Mouse (Mus musculus) left cerebral cortex, postnatal 36 days (tissue): Measurements from ENCODE around the gene Gpsm2. TPM values are rescaled to one million over a fixed set of nuclear protein-coding genes. Genes with fewer than 3 reads are reported as not detected.

ENCODE experiments used
- DNase-seq, 2 experiments: peaks; one replicate each; pipeline ENCODE4 v3.0.0; 2021 to 2022; ENCODE audit warnings: low spot score in 2 of 2, mixed read lengths in 1 of 2
- intact Hi-C: fragments of 180-260 bp; cut with DNase I; formaldehyde crosslinking; loops from one replicate; pipeline ENCODE4 v1.15.1; 2025
- total RNA-seq, 2 experiments: library from RNA; stranded (reverse); gene quantifications; 2 replicates each; pipeline ENCODE4 v1.2.3; 2021

Gene Gpsm2
- total RNA-seq, 2 experiments from 2014 or later, result 12.7 to 15.3 TPM

GRCm38 (mm10) chr3:108730316-108730715 lies 8.2 kb upstream of the Gpsm2 start:
- intact Hi-C loops, result no loop called here

DNA sequence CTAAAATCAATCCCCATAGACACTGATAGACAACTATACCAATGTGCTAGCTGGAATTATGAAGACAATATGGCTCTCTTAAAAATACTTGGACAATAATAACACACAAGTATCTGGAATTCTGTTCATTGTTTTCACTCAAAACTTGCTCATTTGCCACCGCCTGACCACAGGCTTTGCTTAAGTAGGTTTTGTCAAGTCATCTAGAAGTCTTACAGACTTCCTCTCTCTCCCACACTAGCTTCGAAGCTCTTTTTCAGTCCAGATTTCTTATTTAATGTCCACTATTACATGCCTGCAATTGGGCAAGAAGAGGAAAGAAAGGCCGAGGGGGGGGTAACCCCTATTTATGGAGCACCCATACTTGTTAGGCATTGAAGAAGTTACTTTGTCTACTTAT lies 5.7 kb upstream of the Gpsm2 start:
- intact Hi-C loops, result loop anchor here (10.0 kb wide), 1 partner anchor 337 kb away; no protein-coding TSS in a partner anchor
- no peak for DNase-seq

More at GRCm38 (mm10) chr3:108730316-108730715, 8.2 kb upstream of the Gpsm2 start:
- DNase-seq, result no peak

GRCm38 (mm10) chr3:108727344-108727743 lies 5.2 kb upstream of the Gpsm2 start:
- intact Hi-C loops, result loop anchor here (10.0 kb wide), 1 partner anchor 337 kb away; no protein-coding TSS in a partner anchor
- DNase-seq, result no peak

DNA sequence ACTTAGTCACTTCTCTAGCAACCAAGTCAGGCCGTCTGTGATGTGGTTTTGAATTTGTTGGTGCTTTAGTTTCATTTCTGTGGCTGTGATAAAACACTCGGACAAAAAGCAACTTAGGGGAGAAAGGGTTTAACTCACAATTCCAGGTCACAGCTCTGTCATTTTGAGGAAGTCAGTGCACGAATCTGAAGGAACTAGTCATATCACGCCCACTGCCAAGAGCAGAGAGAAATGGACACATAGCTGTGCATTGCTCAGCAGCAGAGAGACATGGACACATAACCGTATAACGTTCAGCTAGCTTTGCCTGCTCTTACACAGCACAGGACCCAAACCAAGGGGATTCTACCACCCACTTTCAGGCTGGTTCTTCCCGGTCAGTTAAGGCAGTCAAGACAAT lies 4.3 kb upstream of the Gpsm2 start:
- intact Hi-C loops, result loop anchor here (10.0 kb wide), 1 partner anchor 338 kb away; no protein-coding TSS in a partner anchor
- DNase-seq, result no peak

GRCm38 (mm10) chr3:108721076-108721991 lies 775 bp downstream of the Gpsm2 start:
- intact Hi-C loops, result loop anchor here (5.0 to 10.0 kb wide), 2 partner anchors 51 to 343 kb away; no protein-coding TSS in a partner anchor
- peak; percentile 37 to 39 for DNase-seq

DNA sequence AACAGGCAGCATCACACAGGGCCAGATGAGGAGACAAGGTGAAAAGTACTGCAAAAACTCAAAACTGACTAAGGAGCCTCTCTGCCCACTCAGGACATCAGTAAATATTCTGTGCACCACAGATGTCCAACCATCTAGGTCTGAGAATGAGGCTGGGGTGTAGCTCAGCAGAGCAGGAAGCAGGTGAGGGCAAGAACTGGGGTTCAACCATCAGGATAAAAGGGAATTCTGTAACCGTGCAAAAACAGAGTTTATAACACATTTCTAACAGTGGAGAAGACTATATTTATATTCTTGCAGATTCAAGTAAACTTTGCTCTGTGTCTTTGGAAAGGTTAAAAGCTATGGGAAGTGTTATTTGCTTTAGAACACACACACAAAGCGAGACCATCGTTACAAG lies 2.3 kb downstream of the Gpsm2 start:
- intact Hi-C loops, result loop anchor here (5.0 to 10.0 kb wide), 2 partner anchors 53 to 345 kb away; no protein-coding TSS in a partner anchor
- DNase-seq, result no peak

DNA sequence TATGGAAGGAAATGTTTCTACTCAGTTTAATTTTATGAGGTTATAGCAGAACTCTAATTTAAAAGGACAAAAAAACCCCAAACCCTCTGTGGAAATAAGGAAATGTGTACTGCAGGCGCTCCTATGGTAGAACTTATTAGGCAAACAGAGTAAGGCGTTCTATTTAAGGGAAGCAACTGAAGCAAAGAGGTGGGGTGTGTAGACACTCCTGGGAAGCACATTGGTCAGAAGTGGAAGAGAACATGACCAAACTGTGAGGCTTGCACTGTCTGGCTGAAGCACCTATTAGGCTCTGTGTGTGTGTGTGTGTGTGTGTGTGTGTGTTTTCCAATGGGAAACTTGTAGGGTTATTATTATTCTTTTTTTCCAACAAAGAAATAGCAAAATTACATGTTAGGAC lies 2.8 kb downstream of the Gpsm2 start:
- intact Hi-C loops, result no loop called here
- DNase-seq, result no peak

DNA sequence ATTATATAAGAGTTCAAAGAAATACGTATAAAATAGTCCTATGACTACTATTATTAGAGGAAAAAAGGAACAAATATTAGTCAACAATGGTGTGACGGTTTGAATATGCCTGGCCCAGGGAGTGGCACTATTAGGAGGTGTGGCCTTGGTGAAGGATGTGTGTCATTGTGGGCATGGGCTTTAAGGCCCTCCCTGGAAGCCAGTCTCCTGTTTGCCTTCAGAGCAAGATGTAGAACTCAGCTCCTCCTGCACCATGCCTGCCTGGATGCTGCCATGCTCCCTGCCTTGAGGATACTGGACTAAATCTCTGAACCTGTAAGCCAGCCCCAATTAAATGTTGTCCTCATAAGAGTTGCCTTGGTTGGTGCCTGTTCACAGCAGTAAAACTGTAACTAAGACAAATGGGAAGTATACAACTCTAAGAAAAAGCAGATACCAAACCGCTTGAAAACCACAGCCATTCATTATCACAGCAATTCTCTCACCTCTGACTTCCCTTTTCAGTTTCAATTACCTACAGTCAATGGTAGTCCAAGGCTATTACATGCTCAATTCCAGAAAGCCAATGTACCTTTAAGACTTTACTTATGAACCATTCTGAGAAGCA lies 4.1 kb downstream of the Gpsm2 start:
- intact Hi-C loops, result no loop called here
- DNase-seq, result no peak

DNA sequence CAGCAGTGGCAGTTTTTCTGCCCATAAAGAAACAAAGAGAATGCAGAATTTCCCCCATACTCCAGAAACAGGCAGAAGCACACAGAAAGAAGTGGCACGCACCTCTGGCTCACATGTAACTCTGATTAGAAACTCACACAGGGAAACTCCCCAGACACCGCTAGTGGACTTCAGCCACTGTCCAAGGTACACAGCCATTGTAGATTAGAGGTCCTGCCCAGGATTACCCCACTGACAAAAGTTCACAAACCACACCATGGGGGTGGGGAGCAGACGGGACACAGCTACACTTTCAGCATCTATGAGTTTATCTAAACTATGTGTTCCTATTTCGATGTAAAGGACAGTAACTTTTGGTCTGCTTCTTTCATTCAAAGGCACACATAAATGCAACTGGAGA lies 7.3 kb downstream of the Gpsm2 start:
- intact Hi-C loops, result no loop called here
- no peak for DNase-seq

DNA sequence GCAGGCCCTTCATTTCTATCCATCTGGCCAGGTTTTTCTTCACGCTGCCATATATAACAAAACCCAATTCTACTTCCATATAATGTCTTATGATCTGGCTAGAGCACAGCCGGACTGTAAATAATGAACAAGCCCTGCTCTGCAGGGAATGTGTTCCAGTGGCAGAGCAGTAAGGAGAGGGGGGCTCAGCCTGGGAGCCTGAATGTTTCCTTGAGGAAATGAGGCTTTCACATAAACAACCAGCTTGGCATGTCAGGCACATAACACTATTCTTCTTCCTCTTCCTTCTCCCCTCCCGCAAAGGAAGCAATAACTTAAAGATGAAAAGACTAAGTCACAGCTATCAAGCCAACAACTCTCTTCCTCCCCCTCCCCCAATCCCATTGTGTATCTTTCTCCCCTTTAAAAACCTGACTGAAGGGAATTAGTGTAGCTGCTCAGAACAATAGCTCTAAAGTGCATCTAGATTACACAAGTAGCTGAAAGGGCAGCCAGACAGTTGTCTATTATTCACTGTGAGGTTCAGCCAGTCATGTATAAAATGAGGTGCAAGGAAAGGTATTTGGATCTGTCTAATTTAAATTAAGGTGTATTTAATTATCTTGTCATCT lies 8.9 kb downstream of the Gpsm2 start:
- intact Hi-C loops, result no loop called here
- DNase-seq, result no peak

- DNase-seq, result no peak
- intact Hi-C loops, result no loop called here
Measured at GRCm38 (mm10) chr3:108711296-108711695, 10.8 kb downstream of the Gpsm2 start.

DNA sequence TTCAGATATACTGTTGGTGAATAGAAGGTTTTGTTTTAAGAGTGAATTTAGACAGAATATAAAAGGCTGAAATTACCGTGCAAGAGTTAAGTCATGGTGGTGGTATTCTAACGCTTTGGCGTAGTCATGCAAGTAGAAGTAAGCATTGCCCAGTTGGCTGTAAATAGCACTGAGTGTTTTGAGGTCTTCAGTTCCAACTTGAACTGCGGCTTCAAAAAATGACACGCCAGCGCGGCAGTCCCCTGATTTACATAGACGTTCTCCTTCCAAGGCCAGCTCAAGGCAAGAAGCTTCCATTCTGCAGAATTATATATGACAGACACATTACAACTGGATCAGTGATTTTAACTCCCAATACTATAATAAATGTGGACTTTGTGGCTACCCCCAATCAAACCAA lies 19.3 kb downstream of the Gpsm2 start:
- intact Hi-C loops, result loop anchor here (10.0 kb wide), 1 partner anchor 212 kb away; the partner anchor contains the start of gene Prpf38b

DNA sequence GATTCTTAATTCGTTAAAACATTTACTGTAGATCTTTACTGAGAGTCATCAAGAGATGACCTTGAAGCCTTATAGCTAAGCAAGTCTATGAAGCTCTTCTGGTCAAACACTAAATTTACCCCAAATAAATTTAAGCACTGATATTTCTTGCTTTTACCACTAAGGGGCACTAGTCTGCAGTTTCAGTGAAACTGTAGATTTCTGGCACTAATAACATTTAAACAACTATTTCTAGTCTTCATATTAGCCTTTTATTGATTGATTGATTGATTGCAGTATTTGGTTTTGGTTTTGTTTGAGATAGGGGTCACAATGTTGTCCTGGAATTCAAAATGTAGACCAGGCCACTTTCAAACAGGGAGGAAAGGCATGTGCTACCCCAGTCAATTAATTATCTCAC lies 20.9 kb downstream of the Gpsm2 start:
- no peak for DNase-seq
- intact Hi-C loops, result loop anchor here (2.0 to 10.0 kb wide), 2 partner anchors 70 to 214 kb away; partner anchors contain the start of gene Prpf38b

More for the DNA sequence above, 19.3 kb downstream of the Gpsm2 start:
- DNase-seq, result no peak

DNA sequence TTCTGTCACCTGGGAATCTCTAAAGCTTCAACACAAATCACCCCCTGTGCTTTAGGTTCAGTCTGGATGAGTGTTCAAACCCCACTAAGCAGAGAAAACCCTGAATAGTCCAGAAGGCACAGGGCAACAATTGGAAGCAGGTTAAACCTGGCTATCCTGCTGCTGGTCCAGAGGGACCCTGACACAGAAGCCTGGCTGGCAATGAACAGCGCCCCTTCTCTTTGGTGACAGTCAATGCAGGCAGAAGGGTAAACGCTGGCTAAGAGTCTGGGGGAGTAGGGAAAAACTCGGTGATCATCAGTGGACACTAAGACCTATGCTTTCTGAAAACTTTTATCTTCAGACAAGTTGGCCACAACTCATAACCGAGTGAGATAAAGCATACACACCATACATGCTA lies 22.3 kb downstream of the Gpsm2 start:
- DNase-seq, result no peak
- intact Hi-C loops, result loop anchor here (2.0 to 10.0 kb wide), 2 partner anchors 71 to 215 kb away; partner anchors contain the start of gene Prpf38b

- intact Hi-C loops, result no loop called here
- DNase-seq, result no peak
Measured at GRCm38 (mm10) chr3:108698662-108699061, 23.4 kb downstream of the Gpsm2 start.

- intact Hi-C loops, result no loop called here
- peak; percentile 15 to 24 for DNase-seq
Measured at GRCm38 (mm10) chr3:108694321-108694720, 27.8 kb downstream of the Gpsm2 start.

DNA sequence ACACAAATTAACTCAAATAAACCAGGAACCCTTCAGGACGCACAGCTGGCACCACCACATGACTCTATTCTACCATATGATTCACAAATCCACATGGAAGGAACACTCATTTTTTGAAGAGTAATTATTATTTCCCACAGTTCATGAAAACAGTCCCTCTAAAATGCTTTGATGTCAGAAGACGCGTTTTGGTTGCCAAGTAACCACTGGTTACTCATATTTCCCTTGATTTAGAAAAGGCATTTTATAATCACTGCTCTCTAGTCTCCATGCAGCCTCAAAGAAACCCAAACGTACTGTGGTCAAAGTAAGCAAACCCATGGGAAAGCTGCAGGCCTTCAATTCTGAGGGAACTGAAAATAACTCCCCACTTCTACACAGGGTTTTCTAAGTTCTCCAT lies 32.1 kb downstream of the Gpsm2 start:
- intact Hi-C loops, result no loop called here
- DNase-seq, result no peak

- intact Hi-C loops, result no loop called here
- DNase-seq, result no peak
Measured at GRCm38 (mm10) chr3:108689446-108689845, 32.7 kb downstream of the Gpsm2 start.

DNA sequence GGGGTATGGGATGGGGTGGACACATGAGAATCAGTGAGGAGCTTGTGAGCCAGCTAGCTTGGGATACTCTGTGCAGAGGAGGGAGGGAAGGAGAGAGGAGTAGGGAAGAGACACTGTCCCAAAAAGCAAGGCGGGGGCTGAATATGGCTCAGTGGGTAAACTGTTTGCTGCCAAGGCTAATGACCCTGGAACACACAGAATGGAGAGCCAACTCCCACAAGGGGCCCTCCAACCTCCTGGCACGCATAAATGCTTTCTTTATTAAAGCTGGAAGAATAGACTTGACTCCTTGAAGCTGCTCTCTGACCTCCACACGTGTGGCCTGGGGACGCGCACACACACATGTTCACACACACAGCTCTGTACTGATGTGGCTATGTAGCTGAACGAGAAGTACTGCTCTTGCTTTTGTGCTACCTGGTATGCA lies 33.1 kb downstream of the Gpsm2 start:
- DNase-seq, result no peak
- intact Hi-C loops, result no loop called here

- intact Hi-C loops, result no loop called here
Measured at GRCm38 (mm10) chr3:108685701-108686100, 36.4 kb downstream of the Gpsm2 start.

More at GRCm38 (mm10) chr3:108685701-108686100, 36.4 kb downstream of the Gpsm2 start:
- DNase-seq, result no peak
